Mouse (Mus musculus) liver, embryonic 14.5 days (tissue): ENCODE measurements around the gene Pdap1.

Source experiments
- CTCF ChIP-seq: IDR thresholded peaks from 2 replicates; pipeline ENCODE4 v1.5.1; 2016; ENCODE audit warnings: antibody characterized with exemption, low read depth, control low read depth
- EP300 ChIP-seq: IDR thresholded peaks from 2 replicates; pipeline ENCODE4 v1.6.1; 2016; ENCODE audit warnings: antibody characterized with exemption, low read depth

GRCm38 (mm10) chr5:145166536-145167305 lies 26.7 kb upstream of the Pdap1 start, which contains the start of the genes Ptcd1 and Cpsf4:
- TF ChIP-seq CTCF (no peak), EP300 (no peak)
